ENCODE assay signal across 8 mouse cellular contexts in the genomic region with DNA sequence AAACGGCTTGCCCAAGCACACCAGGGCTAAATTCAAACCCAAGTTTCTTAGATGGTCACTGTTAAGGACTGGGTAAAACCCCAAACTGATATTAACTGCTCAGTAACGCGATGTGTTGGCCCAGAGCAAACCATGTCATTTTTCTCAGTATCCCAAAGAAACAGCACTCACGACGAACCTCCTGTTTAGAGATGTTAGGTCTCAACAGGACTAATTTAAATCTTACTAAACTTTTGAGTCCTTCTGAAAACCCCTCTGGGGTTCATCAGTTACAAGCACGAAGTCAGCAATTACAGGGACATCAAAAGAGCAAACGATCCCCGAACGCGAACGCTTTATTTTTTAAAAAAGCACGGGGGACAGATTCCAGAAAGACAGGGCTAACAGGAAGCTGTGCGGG. TPM values are rescaled to one million over a fixed set of nuclear protein-coding genes. Genes with fewer than 3 reads are reported as not detected.
DNase-seq lines count a peak whose midpoint lies in the region; ATAC-seq and TF ChIP-seq lines count a peak whose summit lies in the region.

No protein-coding gene starts in this region.

- peaks cover 8% of the 10 kb centered on the region; the same call in 1 of the 2 replicates for H3K4me1 ChIP-seq in lung, embryonic 14.5 days (ENCODE audit: insufficient read depth)
- H3K4me1 ChIP-seq in cortical plate, adult 2 months (ENCODE audit: control insufficient read depth, insufficient read depth, low read length): no peaks in the 10 kb centered on the region; the same call in 1 of the 2 replicates
- H3K4me1 ChIP-seq in intestine, embryonic 14.5 days (replicated peaks; ENCODE audit: control insufficient read depth, insufficient read depth, low read length): peaks cover 14% of the 10 kb centered on the region
- H3K4me1 ChIP-seq in neural tube, embryonic 13.5 days (replicated peaks): peaks cover 31% of the 10 kb centered on the region

- H3K27ac ChIP-seq in lung, embryonic 14.5 days (ENCODE audit: low read depth): peak overlapping the region; percentile 97
- peak overlapping the region; percentile 96 for H3K27ac ChIP-seq in cortical plate, adult 2 months (ENCODE audit: insufficient read depth, low read length)
- peak overlapping the region; percentile 82 for H3K27ac ChIP-seq in intestine, embryonic 14.5 days (ENCODE audit: low read depth)
- H3K27ac ChIP-seq in neural tube, embryonic 13.5 days (replicated peaks): peak overlapping the region; percentile 81

- WGBS in lung, embryonic 14.5 days: 2% methylated on average over 13 of the region's 13 CpGs
- 3% methylated on average over 13 of the region's 13 CpGs for WGBS in intestine, embryonic 14.5 days
- WGBS in neural tube, embryonic 13.5 days: 4% methylated on average over 13 of the region's 13 CpGs

- no peaks in the 10 kb centered on the region for H3K9me3 ChIP-seq in lung, embryonic 14.5 days (ENCODE audit: low read depth, low read length)
- H3K9me3 ChIP-seq in intestine, embryonic 14.5 days (ENCODE audit: control insufficient read depth, low read length): no peaks in the 10 kb centered on the region
- no peaks in the 10 kb centered on the region for H3K9me3 ChIP-seq in neural tube, embryonic 13.5 days

- no peak for TF ChIP-seq POLR2A in cortical plate, adult 2 months (IDR thresholded peaks at IDR 0.05; ENCODE audit: extremely low read depth, insufficient read depth, low read length)

- H3K36me3 ChIP-seq in lung, embryonic 14.5 days (ENCODE audit: insufficient read depth): peaks cover 13% of the 10 kb centered on the region
- peaks cover 12% of the 10 kb centered on the region for H3K36me3 ChIP-seq in intestine, embryonic 14.5 days (ENCODE audit: control insufficient read depth, insufficient read depth, low read length)
- H3K36me3 ChIP-seq in neural tube, embryonic 13.5 days: peaks cover 8% of the 10 kb centered on the region

- peak overlapping the region; percentile 85 for H3K4me2 ChIP-seq in lung, embryonic 14.5 days
- peak overlapping the region; percentile 49 for H3K4me2 ChIP-seq in intestine, embryonic 14.5 days (ENCODE audit: low read length)
- H3K4me2 ChIP-seq in neural tube, embryonic 13.5 days: peak overlapping the region; percentile 59

- DNase-seq in lung, embryonic 14.5 days: no peak
- DNase-seq in lung, adult 18-20 months: no peak
- peak; percentile 60 for DNase-seq in intestine, embryonic 14.5 days (ENCODE audit: low spot score)
- DNase-seq in frontal cortex, postnatal 10 days (ENCODE audit: low spot score in 2 of 2): no peak
- no peak for DNase-seq in cerebellum, adult 9-10 months
- DNase-seq in cerebellum, adult 11-12 months: no peak

- no peak for ATAC-seq in lung, embryonic 14.5 days (ENCODE audit: insufficient read depth)
- ATAC-seq in intestine, embryonic 14.5 days (replicated peaks; ENCODE audit: low FRiP score, low TSS enrichment, low read depth): 0 out of 2 replicates have a peak, but pooled peaks have one; percentile 1
- no peak for ATAC-seq in neural tube, embryonic 13.5 days (ENCODE audit: low read depth)

- no peaks in the 10 kb centered on the region for H3K27me3 ChIP-seq in lung, embryonic 14.5 days (ENCODE audit: insufficient read depth, low read length)
- no peaks in the 10 kb centered on the region for H3K27me3 ChIP-seq in intestine, embryonic 14.5 days (replicated peaks; ENCODE audit: control insufficient read depth, insufficient read depth, low read length)
- H3K27me3 ChIP-seq in neural tube, embryonic 13.5 days: no peaks in the 10 kb centered on the region

- peak overlapping the region; percentile 84 for H3K4me3 ChIP-seq in lung, embryonic 14.5 days (ENCODE audit: low read depth, low read length)
- H3K4me3 ChIP-seq in cortical plate, adult 2 months (ENCODE audit: insufficient read depth, low read length): peak overlapping the region; percentile 94
- H3K4me3 ChIP-seq in intestine, embryonic 14.5 days (ENCODE audit: low read depth, low read length): peak overlapping the region; percentile 73
- peak overlapping the region; percentile 72 for H3K4me3 ChIP-seq in neural tube, embryonic 13.5 days

- peak overlapping the region; percentile 96 for H3K9ac ChIP-seq in lung, embryonic 14.5 days
- peak overlapping the region; percentile 80 for H3K9ac ChIP-seq in intestine, embryonic 14.5 days (ENCODE audit: low read length)
- H3K9ac ChIP-seq in neural tube, embryonic 13.5 days: peak overlapping the region; percentile 85

- TF ChIP-seq CTCF in lung, embryonic 14.5 days (IDR thresholded peaks at IDR 0.05; ENCODE audit: low read depth): no peak
- TF ChIP-seq CTCF in cortical plate, adult 2 months (IDR thresholded peaks at IDR 0.05; ENCODE audit: extremely low read depth, insufficient read depth, low read length): no peak

RNA-seq across cellular contexts. Expression of gene Spata1, which starts 0.6 kb away (rescaled TPM):
- 4.2 and 4.8 TPM in 2 replicates for polyA plus RNA-seq in lung, embryonic 14.5 days (2014; fragmentation: Nextera tagmentation; extraction: Ambion mirVana)
- polyA plus RNA-seq in cortical plate, adult 2 months (2012; rRNA removed): 3.7 and 4.0 TPM in 2 replicates
- polyA plus RNA-seq in intestine, embryonic 14.5 days (2014; fragmentation: Nextera tagmentation; extraction: Ambion mirVana): 3.7 and 4.4 TPM in 2 replicates
- 6.2 and 7.2 TPM in 2 replicates for polyA plus RNA-seq in neural tube, embryonic 13.5 days (2015; fragmentation: Nextera tagmentation; extraction: Ambion mirVana)

RNA-seq across cellular contexts. Expression of gene Gng5, which starts 0.6 kb away (rescaled TPM):
- polyA plus RNA-seq in lung, embryonic 14.5 days (2014; fragmentation: Nextera tagmentation; extraction: Ambion mirVana): 887 and 951 TPM in 2 replicates
- polyA plus RNA-seq in cortical plate, adult 2 months (2012; rRNA removed): 79.7 and 97.3 TPM in 2 replicates
- polyA plus RNA-seq in intestine, embryonic 14.5 days (2014; fragmentation: Nextera tagmentation; extraction: Ambion mirVana): 1,003 and 1,057 TPM in 2 replicates
- polyA plus RNA-seq in neural tube, embryonic 13.5 days (2015; fragmentation: Nextera tagmentation; extraction: Ambion mirVana): 547 and 548 TPM in 2 replicates

RNA-seq across cellular contexts. Expression of gene Rpf1, which starts 22.2 kb away (rescaled TPM):
- polyA plus RNA-seq in lung, embryonic 14.5 days (2014; fragmentation: Nextera tagmentation; extraction: Ambion mirVana): 55.7 and 56.1 TPM in 2 replicates
- 18.4 and 19.6 TPM in 2 replicates for polyA plus RNA-seq in cortical plate, adult 2 months (2012; rRNA removed)
- 53.2 and 57.0 TPM in 2 replicates for polyA plus RNA-seq in intestine, embryonic 14.5 days (2014; fragmentation: Nextera tagmentation; extraction: Ambion mirVana)
- polyA plus RNA-seq in neural tube, embryonic 13.5 days (2015; fragmentation: Nextera tagmentation; extraction: Ambion mirVana): 53.3 and 54.2 TPM in 2 replicates

RNA-seq across cellular contexts. Expression of gene Ctbs, which starts 49.4 kb away (rescaled TPM):
- 8.9 and 10.4 TPM in 2 replicates for polyA plus RNA-seq in lung, embryonic 14.5 days (2014; fragmentation: Nextera tagmentation; extraction: Ambion mirVana)
- 4.4 and 4.5 TPM in 2 replicates for polyA plus RNA-seq in cortical plate, adult 2 months (2012; rRNA removed)
- 12.1 and 12.8 TPM in 2 replicates for polyA plus RNA-seq in intestine, embryonic 14.5 days (2014; fragmentation: Nextera tagmentation; extraction: Ambion mirVana)
- 5.7 and 6.4 TPM in 2 replicates for polyA plus RNA-seq in neural tube, embryonic 13.5 days (2015; fragmentation: Nextera tagmentation; extraction: Ambion mirVana)
